29 mouse cellular contexts compared by ENCODE assay signal in the genomic region with DNA sequence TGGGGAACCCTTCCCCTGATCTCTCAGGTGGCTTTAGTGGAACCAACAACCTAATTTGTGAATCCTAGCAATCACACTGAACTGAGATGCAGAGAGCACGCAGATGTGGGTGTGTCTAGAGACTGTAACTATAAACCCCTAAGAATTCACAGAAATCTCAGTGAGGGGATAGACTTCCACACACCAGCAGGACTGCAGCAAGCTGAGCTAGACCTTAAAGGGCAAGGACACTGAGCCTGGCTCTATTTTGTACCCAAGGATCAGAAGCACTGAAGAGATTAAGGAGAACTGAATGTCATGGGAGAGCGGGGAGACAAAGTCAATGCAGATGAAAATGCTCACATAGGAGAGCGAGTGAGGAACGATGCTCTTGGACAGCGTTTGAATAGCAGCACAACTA.
"Had no signal": no experiment of that assay in that cellular context is flagged by ENCODE, and none has a peak within 500 bp of the region (broad histone marks: within the 10 kb centered on the region; RNA-seq: fewer than 3 reads in every experiment).

No protein-coding gene starts in this region.

- H3K4me3 ChIP-seq: heart, embryonic 13.5 days; heart, embryonic 15.5 days; hindbrain, embryonic 10.5 days; hindbrain, embryonic 12.5 days; hindbrain, embryonic 13.5 days; hindbrain, embryonic 15.5 days; intestine, embryonic 15.5 days; kidney, embryonic 15.5 days; layer of hippocampus, adult 2 months; left cerebral cortex, adult 2 months had no signal

- H3K27ac ChIP-seq: heart, embryonic 13.5 days; heart, embryonic 15.5 days; hindbrain, embryonic 10.5 days; hindbrain, embryonic 12.5 days; hindbrain, embryonic 13.5 days; hindbrain, embryonic 14.5 days; hindbrain, embryonic 15.5 days; hindbrain, postnatal 0 days; intestine, embryonic 15.5 days; kidney, embryonic 15.5 days; kidney, postnatal 0 days; layer of hippocampus, adult 2 months; left cerebral cortex, adult 2 months had no signal

- DNase-seq: heart, postnatal 10 days; heart, postnatal 14 days; heart, postnatal 36 days; heart, postnatal 4 days; kidney, adult 11 months; kidney, adult 18-20 months; kidney, adult 2 months; kidney, adult 8-10 months; kidney, adult 9 months; kidney, postnatal 10 days; kidney, postnatal 14 days; kidney, postnatal 25 days; kidney, postnatal 36 days; kidney, postnatal 4 days; layer of hippocampus, adult 9-11 months; layer of hippocampus, postnatal 36 days had no signal

- H3K9me3 ChIP-seq: heart, embryonic 13.5 days; heart, embryonic 15.5 days; hindbrain, embryonic 10.5 days; hindbrain, embryonic 12.5 days; hindbrain, embryonic 13.5 days; hindbrain, embryonic 15.5 days; intestine, embryonic 15.5 days; kidney, embryonic 15.5 days had no signal

- H3K36me3 ChIP-seq: heart, embryonic 13.5 days; heart, embryonic 15.5 days; hindbrain, embryonic 10.5 days; hindbrain, embryonic 12.5 days; hindbrain, embryonic 13.5 days; hindbrain, embryonic 15.5 days; intestine, embryonic 15.5 days; kidney, embryonic 15.5 days had no signal

- H3K27me3 ChIP-seq: heart, embryonic 13.5 days; heart, embryonic 15.5 days; hindbrain, embryonic 12.5 days; hindbrain, embryonic 13.5 days; hindbrain, embryonic 15.5 days; intestine, embryonic 15.5 days; kidney, embryonic 15.5 days had no signal

- H3K4me1 ChIP-seq: intestine, embryonic 15.5 days; kidney, embryonic 15.5 days had no signal
